Mouse (Mus musculus): ENCODE measurements at regions not wholly inside any gene's neighbourhood (a gene's known extent, or its start where the extent isn't known, plus 50 kb on each side); places are given as distances from the start of the nearest gene placed in this dataset.

GRCm38 (mm10) chr11:7531847-7532246, 318.1 kb upstream of the Igfbp3 start:
- TF ChIP-seq HCFC1 (IDR thresholded peaks at IDR 0.05; ENCODE audit: borderline replicate concordance, insufficient read depth, low read length) (no peak), CHD2 (IDR thresholded peaks at IDR 0.05; ENCODE audit: low read depth, low read length) (no peak), ZC3H11A (IDR thresholded peaks at IDR 0.05; ENCODE audit: borderline replicate concordance, low read depth, low read length) (no peak), MAFK (IDR thresholded peaks at IDR 0.05; ENCODE audit: insufficient read depth, low read depth, low read length) (no peak), ZNF384 (IDR thresholded peaks at IDR 0.05; ENCODE audit: low read depth, low read length) (no peak)
